Mouse (Mus musculus): ENCODE data around the gene Igfbp2.

Gene Igfbp2

GRCm38 (mm10) chr1:72873511-72874286 lies 49.4 kb downstream of the Igfbp2 start:
- no peak for DNase-seq

- DNase-seq = peak; percentile 80
Observed at GRCm38 (mm10) chr1:72874287-72875211, 50.2 kb downstream of the Igfbp2 start, which contains the start of gene Igfbp5. Igfbp5 (minus strand) TSS chr1:72874884.

GRCm38 (mm10) chr1:72875708-72876107 lies 51.4 kb downstream of the Igfbp2 start:
- no peak for DNase-seq

- peak; percentile 32 for DNase-seq
Observed at GRCm38 (mm10) chr1:72876111-72876510, 51.8 kb downstream of the Igfbp2 start.

DNA sequence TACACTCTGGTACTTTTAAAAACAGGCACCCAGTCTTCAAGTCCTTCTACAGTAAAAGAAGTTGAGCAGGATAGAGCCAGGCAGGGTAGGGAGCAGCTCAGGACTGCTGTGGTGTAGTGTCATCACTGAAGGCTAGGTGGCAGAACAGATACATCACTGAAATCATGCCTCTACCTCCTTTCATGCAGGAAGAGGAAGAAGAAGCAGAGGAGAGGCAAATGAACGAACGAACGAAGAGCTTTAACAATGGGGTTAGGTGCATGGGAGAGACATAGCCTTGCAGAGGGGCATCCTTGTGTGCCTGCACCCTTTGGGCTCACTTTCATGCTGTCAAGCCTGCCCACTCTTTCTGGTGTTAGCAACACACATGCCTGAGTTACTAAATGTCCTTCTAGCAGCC lies 53.6 kb downstream of the Igfbp2 start:
- DNase-seq = peak; percentile 59

GRCm38 (mm10) chr1:72878473-72879318 lies 54.4 kb downstream of the Igfbp2 start:
- DNase-seq = no peak

DNA sequence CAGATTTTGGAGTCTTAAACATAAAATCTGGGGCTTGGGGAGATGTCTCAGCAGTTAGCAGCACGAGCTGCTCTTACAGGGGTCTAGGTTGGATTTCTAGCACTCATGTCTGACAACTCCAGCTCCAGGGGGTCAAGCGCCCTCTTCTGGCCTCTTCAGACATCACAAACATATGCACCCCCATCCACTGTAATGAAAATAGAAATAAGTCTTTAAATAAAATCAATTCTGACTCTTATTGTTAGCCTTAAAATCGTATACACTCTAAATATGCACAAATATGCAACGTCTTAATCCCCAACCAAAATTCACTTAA lies 55.0 kb downstream of the Igfbp2 start:
- DNase-seq = no peak

DNA sequence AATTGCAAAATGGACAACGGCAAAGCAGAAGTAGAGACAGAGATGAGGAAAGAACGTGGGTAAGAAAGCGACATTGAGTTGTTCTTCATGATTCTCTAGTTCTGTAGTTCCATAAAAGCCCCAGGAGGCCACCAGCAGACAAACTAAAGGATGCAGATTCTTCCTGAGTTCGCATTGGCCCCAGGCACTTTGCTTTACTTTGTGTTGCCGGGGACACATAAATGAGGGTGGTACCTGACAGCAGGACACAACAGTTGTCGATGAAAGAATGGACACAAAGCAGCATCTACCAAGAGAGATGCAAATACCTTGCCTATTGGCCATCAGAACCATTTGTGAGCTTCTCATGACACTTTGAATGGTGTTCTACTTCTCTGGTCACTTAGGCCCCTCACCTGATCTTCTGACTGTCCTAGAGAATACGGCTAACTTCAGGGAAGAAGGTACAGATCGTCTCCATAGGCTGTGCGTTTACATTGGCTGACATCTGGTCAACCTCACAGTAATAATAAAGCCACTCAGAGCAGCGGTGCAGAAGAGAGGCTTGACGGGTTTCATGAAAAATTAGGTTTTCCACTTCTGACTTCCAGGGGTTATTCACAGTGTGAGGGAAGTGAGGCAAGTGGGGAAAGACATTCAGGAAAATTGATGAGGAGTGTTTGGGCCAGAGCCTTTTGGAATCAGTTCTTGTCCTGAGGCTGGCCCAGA lies 61.0 kb downstream of the Igfbp2 start:
- no peak for DNase-seq

- peak; percentile 67 for DNase-seq
Observed at GRCm38 (mm10) chr1:72885819-72886169, 61.5 kb downstream of the Igfbp2 start.

GRCm38 (mm10) chr1:72887910-72888309 lies 63.6 kb downstream of the Igfbp2 start:
- no peak for DNase-seq

GRCm38 (mm10) chr1:72895821-72896220 lies 71.5 kb downstream of the Igfbp2 start:
- DNase-seq = no peak

Measured in lung, postnatal 36 days (tissue).